8 mouse cellular contexts compared by ENCODE assay signal in the genomic region with DNA sequence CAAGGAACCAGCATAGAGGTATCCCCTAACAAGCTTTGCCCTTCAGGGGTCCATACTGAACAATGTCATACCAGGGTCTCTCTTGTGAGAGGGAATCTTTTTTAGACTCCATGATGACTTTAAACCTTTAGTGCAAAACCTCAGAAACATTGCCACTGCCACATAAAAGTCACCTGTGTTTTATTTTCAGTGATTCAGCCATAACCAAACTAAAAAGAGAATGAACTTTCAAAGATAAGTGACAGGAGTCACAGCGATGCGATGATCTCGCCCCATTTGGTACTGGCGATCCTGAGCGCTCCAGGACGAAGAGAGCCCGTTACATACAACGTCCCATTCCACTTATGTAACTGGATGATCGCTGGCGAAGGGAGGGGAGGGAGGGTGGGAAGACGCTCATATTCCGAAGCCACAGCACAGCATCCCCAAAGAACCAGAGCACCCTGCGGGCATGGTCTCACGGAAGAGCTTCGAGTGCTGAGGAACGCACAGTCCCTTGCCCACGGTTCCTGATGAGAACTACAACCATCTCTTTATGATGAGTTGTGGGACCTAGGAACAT. TPM values are rescaled to one million over a fixed set of nuclear protein-coding genes. Genes with fewer than 3 reads are reported as not detected.
DNase-seq lines count a peak whose midpoint lies in the region; ATAC-seq and TF ChIP-seq lines count a peak whose summit lies in the region.

No protein-coding gene starts in this region.

- peak; percentile 5; the same call in 1 of the 2 replicates for ATAC-seq in lung, embryonic 14.5 days (ENCODE audit: insufficient read depth)
- no peak for ATAC-seq in forebrain, postnatal 0 days

- peak overlapping the region; percentile 60 for H3K4me3 ChIP-seq in lung, embryonic 14.5 days (ENCODE audit: low read depth, low read length)
- H3K4me3 ChIP-seq in forebrain, postnatal 0 days (ENCODE audit: low read depth, low read length): peak overlapping the region; percentile 55
- H3K4me3 ChIP-seq in liver, adult 2 months (ENCODE audit: insufficient read depth, low read depth, low read length): peak overlapping the region; percentile 100
- peak overlapping the region; percentile 89 for H3K4me3 ChIP-seq in small intestine, adult 2 months (ENCODE audit: low read depth, low read length)

- no peaks in the 10 kb centered on the region for H3K36me3 ChIP-seq in lung, embryonic 14.5 days (ENCODE audit: insufficient read depth)
- no peaks in the 10 kb centered on the region for H3K36me3 ChIP-seq in forebrain, postnatal 0 days (ENCODE audit: insufficient read depth)
- H3K36me3 ChIP-seq in liver, adult 2 months (ENCODE audit: control insufficient read depth, insufficient read depth, low read length): 0 out of 2 replicates have a peak, but pooled peaks cover 1% of the 10 kb centered on the region
- peaks cover 2% of the 10 kb centered on the region; the same call in 1 of the 2 replicates for H3K36me3 ChIP-seq in small intestine, adult 2 months (ENCODE audit: control insufficient read depth, insufficient read depth, low read length)

- DNase-seq in adrenal gland, postnatal 14 days: peak; percentile 4
- DNase-seq in adrenal gland, adult 18-20 months (ENCODE audit: low spot score in 2 of 2): no peak
- no peak for DNase-seq in lung, embryonic 14.5 days
- no peak for DNase-seq in lung, postnatal 36 days
- no peak for DNase-seq in forebrain, postnatal 0 days
- no peak for DNase-seq in liver, adult 2 months (ENCODE audit: extremely low read depth, low read depth, low spot score)
- no peak for DNase-seq in frontal cortex, postnatal 14 days (ENCODE audit: low spot score in 2 of 2)

- 16% methylated on average over 17 of the region's 17 CpGs for WGBS in lung, embryonic 14.5 days
- WGBS in forebrain, postnatal 0 days: 36% methylated on average over 17 of the region's 17 CpGs
- under 1% methylated on average over 17 of the region's 17 CpGs for WGBS in liver, adult 2 months
- 15% methylated on average over 17 of the region's 17 CpGs for WGBS in small intestine, adult 2 months

- peaks cover 5% of the 10 kb centered on the region; the same call in 1 of the 2 replicates for H3K79me2 ChIP-seq in liver, adult 2 months (ENCODE audit: control insufficient read depth, insufficient read depth, low read length)

- no peaks in the 10 kb centered on the region for H3K4me1 ChIP-seq in lung, embryonic 14.5 days (ENCODE audit: insufficient read depth)
- peaks cover 3% of the 10 kb centered on the region; the same call in 1 of the 2 replicates for H3K4me1 ChIP-seq in forebrain, postnatal 0 days (ENCODE audit: insufficient read depth)
- peaks cover 2% of the 10 kb centered on the region; the same call in 1 of the 2 replicates for H3K4me1 ChIP-seq in liver, adult 2 months (ENCODE audit: control insufficient read depth, insufficient read depth, low read length)
- no peaks in the 10 kb centered on the region for H3K4me1 ChIP-seq in small intestine, adult 2 months (ENCODE audit: control insufficient read depth, insufficient read depth, insufficient read length, low read length)

- H3K27ac ChIP-seq in lung, embryonic 14.5 days (ENCODE audit: low read depth): 0 out of 2 replicates have a peak overlapping the region, but pooled peaks have one; percentile 90
- peak overlapping the region; percentile 96; the same call in 1 of the 2 replicates for H3K27ac ChIP-seq in forebrain, postnatal 0 days (ENCODE audit: low read depth, low read length)
- peak overlapping the region; percentile 94 for H3K27ac ChIP-seq in liver, adult 2 months (replicated peaks; ENCODE audit: insufficient read depth, low read depth, low read length)
- peak overlapping the region; percentile 80 for H3K27ac ChIP-seq in small intestine, adult 2 months (ENCODE audit: insufficient read depth, low read depth, low read length)

- no peaks in the 10 kb centered on the region for H3K9me3 ChIP-seq in lung, embryonic 14.5 days (ENCODE audit: low read depth, low read length)
- no peaks in the 10 kb centered on the region for H3K9me3 ChIP-seq in forebrain, postnatal 0 days (ENCODE audit: low read length)

- H3K9ac ChIP-seq in lung, embryonic 14.5 days: peak overlapping the region; percentile 71
- H3K9ac ChIP-seq in forebrain, postnatal 0 days: peak overlapping the region; percentile 73
- peak overlapping the region; percentile 96 for H3K9ac ChIP-seq in liver, adult 2 months (ENCODE audit: low read depth, low read length)

- no peaks in the 10 kb centered on the region for H3K27me3 ChIP-seq in lung, embryonic 14.5 days (ENCODE audit: insufficient read depth, low read length)
- no peaks in the 10 kb centered on the region for H3K27me3 ChIP-seq in forebrain, postnatal 0 days (ENCODE audit: insufficient read depth, low read length)
- H3K27me3 ChIP-seq in liver, adult 2 months (ENCODE audit: control insufficient read depth, insufficient read depth, low read length): no peaks in the 10 kb centered on the region
- H3K27me3 ChIP-seq in small intestine, adult 2 months (ENCODE audit: control insufficient read depth, insufficient read depth, low read length): no peaks in the 10 kb centered on the region

- peak overlapping the region; percentile 64 for H3K4me2 ChIP-seq in lung, embryonic 14.5 days
- H3K4me2 ChIP-seq in forebrain, postnatal 0 days (ENCODE audit: low read depth): peak overlapping the region; percentile 56

- no peak for TF ChIP-seq POLR2A in liver, adult 2 months (IDR thresholded peaks at IDR 0.05; ENCODE audit: extremely low read depth, insufficient read depth, low read length)
- TF ChIP-seq POLR2A in small intestine, adult 2 months (IDR thresholded peaks at IDR 0.05; ENCODE audit: low read depth, low read length): no peak

- TF ChIP-seq CTCF in lung, embryonic 14.5 days (IDR thresholded peaks at IDR 0.05; ENCODE audit: low read depth): no peak
- no peak for TF ChIP-seq CTCF in forebrain, postnatal 0 days (IDR thresholded peaks at IDR 0.05; ENCODE audit: low read depth)
- TF ChIP-seq CTCF in liver, adult 2 months (IDR thresholded peaks at IDR 0.05; ENCODE audit: low read depth, low read length): no peak
- TF ChIP-seq CTCF in small intestine, adult 2 months (IDR thresholded peaks at IDR 0.05; ENCODE audit: extremely low read depth, insufficient read length, insufficient replicate concordance, low read depth, low read length): no peak

RNA-seq across cellular contexts. Expression of gene Opn1mw, which starts 42.9 kb away (rescaled TPM):
- total RNA-seq in adrenal gland, postnatal 14 days (2021): not detected in 2 replicates
- not detected for total RNA-seq in adrenal gland, adult 18-20 months (2021)
- not detected in 2 replicates for polyA plus RNA-seq in lung, embryonic 14.5 days (2014; fragmentation: Nextera tagmentation; extraction: Ambion mirVana)
- not detected in 2 replicates for total RNA-seq in forebrain, postnatal 0 days (2014; rRNA removed)
- not detected in 2 replicates for polyA plus RNA-seq in forebrain, postnatal 0 days (2015; fragmentation: Nextera tagmentation; extraction: Ambion mirVana)
- total RNA-seq in liver, adult 2 months (2014; rRNA removed): not detected in 2 replicates
- not detected in 2 replicates for polyA plus RNA-seq in liver, adult 2 months (2012; rRNA removed)
- polyA plus RNA-seq in small intestine, adult 2 months (2012; rRNA removed): not detected in 2 replicates

RNA-seq across cellular contexts. Expression of gene Mecp2, which starts 50.8 kb away (rescaled TPM):
- total RNA-seq in adrenal gland, postnatal 14 days (2021): 31.6 and 36.4 TPM in 2 replicates
- total RNA-seq in adrenal gland, adult 18-20 months (2021): 10 to 100 TPM; 31.5 to 34.5 TPM
- 11.6 and 11.9 TPM in 2 replicates for polyA plus RNA-seq in lung, embryonic 14.5 days (2014; fragmentation: Nextera tagmentation; extraction: Ambion mirVana)
- 56.7 and 80.9 TPM in 2 replicates for total RNA-seq in forebrain, postnatal 0 days (2014; rRNA removed)
- 11.4 and 12.4 TPM in 2 replicates for polyA plus RNA-seq in forebrain, postnatal 0 days (2015; fragmentation: Nextera tagmentation; extraction: Ambion mirVana)
- total RNA-seq in liver, adult 2 months (2014; rRNA removed): 5.4 and 5.8 TPM in 2 replicates
- 1.9 and 2.0 TPM in 2 replicates for polyA plus RNA-seq in liver, adult 2 months (2012; rRNA removed)
- 1.3 and 3.0 TPM in 2 replicates for polyA plus RNA-seq in small intestine, adult 2 months (2012; rRNA removed)
